ENCODE assay signal across 8 mouse cellular contexts in genomic region chr13:54687575-54688424, GRCm38 (mm10). TPM values are rescaled to one million over a fixed set of nuclear protein-coding genes. Genes with fewer than 3 reads are reported as not detected.
DNase-seq lines count a peak whose midpoint lies in the region; ATAC-seq and TF ChIP-seq lines count a peak whose summit lies in the region.

No protein-coding gene starts in this region.

- peak overlapping the region; percentile 99 for H3K9ac ChIP-seq in ES-E14 (ENCODE audit: insufficient read depth, low read depth, low read length, poor library complexity, severe bottlenecking)
- peak overlapping the region; percentile 98 for H3K9ac ChIP-seq in forebrain, embryonic 15.5 days (replicated peaks)
- H3K9ac ChIP-seq in lung, embryonic 14.5 days = peak overlapping the region; percentile 95

- H3K4me3 ChIP-seq in ES-E14 (ENCODE audit: insufficient read depth in 1 of 2, low read depth in 1 of 2, low read length in 2 of 2, poor library complexity in 1 of 2, severe bottlenecking in 1 of 2) = peak overlapping the region; percentile 96 to 100
- peak overlapping the region; percentile 65 for H3K4me3 ChIP-seq in forebrain, embryonic 15.5 days
- H3K4me3 ChIP-seq in layer of hippocampus, adult 2 months = peak overlapping the region; percentile 73
- peak overlapping the region; percentile 88 for H3K4me3 ChIP-seq in lung, embryonic 14.5 days (ENCODE audit: low read depth, low read length)
- peak overlapping the region; percentile 97 for H3K4me3 ChIP-seq in olfactory bulb, adult 2 months (ENCODE audit: insufficient read depth, low read depth, low read length)
- H3K4me3 ChIP-seq in thymus, adult 2 months (ENCODE audit: control insufficient read depth, insufficient read depth, low read length) = peak overlapping the region; percentile 86

- 1% methylated on average over 80 of the region's 82 CpGs for WGBS in forebrain, embryonic 15.5 days
- WGBS in lung, embryonic 14.5 days = under 1% methylated on average over 82 of the region's 82 CpGs
- WGBS in olfactory bulb, adult 2 months = under 1% methylated on average over 82 of the region's 82 CpGs
- under 1% methylated on average over 82 of the region's 82 CpGs for WGBS in thymus, adult 2 months

- peak overlapping the region; percentile 100 for H3K27ac ChIP-seq in ES-E14 (ENCODE audit: insufficient read depth, low read depth, low read length, poor library complexity, severe bottlenecking)
- H3K27ac ChIP-seq in forebrain, embryonic 15.5 days (replicated peaks) = peak overlapping the region; percentile 99
- H3K27ac ChIP-seq in layer of hippocampus, adult 2 months = peak overlapping the region; percentile 100
- H3K27ac ChIP-seq in lung, embryonic 14.5 days (ENCODE audit: low read depth) = peak overlapping the region; percentile 99
- H3K27ac ChIP-seq in olfactory bulb, adult 2 months (ENCODE audit: insufficient read depth, low read depth, low read length) = peak overlapping the region; percentile 96
- H3K27ac ChIP-seq in thymus, adult 2 months (ENCODE audit: control insufficient read depth, insufficient read depth, low read length) = peak overlapping the region; percentile 80

- peaks cover 27% of the 10 kb centered on the region for H3K36me3 ChIP-seq in ES-E14 (ENCODE audit: control insufficient read depth, insufficient read depth, low read length, poor library complexity, severe bottlenecking)
- H3K36me3 ChIP-seq in forebrain, embryonic 15.5 days = peaks cover 14% of the 10 kb centered on the region
- peaks cover 21% of the 10 kb centered on the region for H3K36me3 ChIP-seq in lung, embryonic 14.5 days (ENCODE audit: insufficient read depth)
- H3K36me3 ChIP-seq in thymus, adult 2 months (ENCODE audit: control insufficient read depth, insufficient read depth, low read length) = peaks cover 8% of the 10 kb centered on the region

- H3K4me2 ChIP-seq in forebrain, embryonic 15.5 days (replicated peaks) = peak overlapping the region; percentile 89
- H3K4me2 ChIP-seq in lung, embryonic 14.5 days = peak overlapping the region; percentile 67

- no peaks in the 10 kb centered on the region for H3K27me3 ChIP-seq in forebrain, embryonic 15.5 days
- no peaks in the 10 kb centered on the region for H3K27me3 ChIP-seq in lung, embryonic 14.5 days (ENCODE audit: insufficient read depth, low read length)
- H3K27me3 ChIP-seq in thymus, adult 2 months (ENCODE audit: control insufficient read depth, insufficient read depth, low read length) = no peaks in the 10 kb centered on the region

- H3K9me3 ChIP-seq in ES-E14 (ENCODE audit: control insufficient read depth, insufficient read depth, low read depth, low read length) = no peaks in the 10 kb centered on the region
- H3K9me3 ChIP-seq in forebrain, embryonic 15.5 days = no peaks in the 10 kb centered on the region
- no peaks in the 10 kb centered on the region for H3K9me3 ChIP-seq in lung, embryonic 14.5 days (ENCODE audit: low read depth, low read length)

- in situ Hi-C loops in ES-E14 (cut with MboI; ENCODE audit: low sequenced_read_pairs in 2 of 2, unreplicated experiment in 2 of 2) = no loop called here

- intact Hi-C loops in heart, postnatal 25 days (cut with DNase I) = no loop called here

- no peak for TF ChIP-seq CTCF in layer of hippocampus, adult 2 months (conservative IDR thresholded peaks at IDR 0.05)
- no peak for TF ChIP-seq CTCF in lung, embryonic 14.5 days (IDR thresholded peaks at IDR 0.05; ENCODE audit: low read depth)
- no peak for TF ChIP-seq CTCF in olfactory bulb, adult 2 months (IDR thresholded peaks at IDR 0.05; ENCODE audit: insufficient read depth, low read depth, low read length)
- no peak for TF ChIP-seq CTCF in thymus, adult 2 months (IDR thresholded peaks at IDR 0.05; ENCODE audit: borderline replicate concordance, control insufficient read depth, extremely low read depth, insufficient read depth, low read length, poor library complexity)

- ATAC-seq in forebrain, embryonic 15.5 days (replicated peaks) = peak; percentile 88
- peak; percentile 90 for ATAC-seq in lung, embryonic 14.5 days (ENCODE audit: insufficient read depth)

- peaks cover 10 to 23% of the 10 kb centered on the region in 2 experiments for H3K4me1 ChIP-seq in ES-E14 (ENCODE audit: control insufficient read depth in 2 of 2, insufficient read depth in 2 of 2, low read length in 2 of 2, poor library complexity in 1 of 2)
- H3K4me1 ChIP-seq in forebrain, embryonic 15.5 days = peaks cover 54% of the 10 kb centered on the region
- peaks cover 16% of the 10 kb centered on the region; the same call in 1 of the 2 replicates for H3K4me1 ChIP-seq in lung, embryonic 14.5 days (ENCODE audit: insufficient read depth)
- peaks cover 34% of the 10 kb centered on the region for H3K4me1 ChIP-seq in olfactory bulb, adult 2 months (ENCODE audit: control insufficient read depth, insufficient read depth, low read length)
- peaks cover 38% of the 10 kb centered on the region for H3K4me1 ChIP-seq in thymus, adult 2 months (replicated peaks; ENCODE audit: control insufficient read depth, insufficient read depth, low read length)

- peak; percentile 96 for DNase-seq in ES-E14 (ENCODE audit: low read depth, low spot score)
- DNase-seq in cerebellum, adult 11-12 months = peak; percentile 98
- DNase-seq in heart, postnatal 25 days (ENCODE audit: low spot score) = peak; percentile 96
- peak; percentile 97 for DNase-seq in layer of hippocampus, adult 2 months (ENCODE audit: low spot score in 2 of 2)
- DNase-seq in lung, embryonic 14.5 days = peak; percentile 98
- peak; percentile 97 for DNase-seq in thymus, adult 2 months

- TF ChIP-seq POLR2A in olfactory bulb, adult 2 months (IDR thresholded peaks at IDR 0.05; ENCODE audit: insufficient read depth, low read depth, low read length) = peak; percentile 53; the same call in 1 of the 2 replicates
- peak; percentile 63 for TF ChIP-seq POLR2A in thymus, adult 2 months (IDR thresholded peaks at IDR 0.05; ENCODE audit: control insufficient read depth, extremely low read depth, insufficient read depth, low read length, poor library complexity)

TF ChIP-seq in ES-E14, 5 proteins besides CTCF, POLR2A, EP300 and RAD21:
- TF ChIP-seq MAFK (IDR thresholded peaks at IDR 0.05; ENCODE audit: insufficient read depth, low read depth, low read length) (peak; percentile 46; the same call in 1 of the 2 replicates), CHD2 (IDR thresholded peaks at IDR 0.05; ENCODE audit: low read depth, low read length) (no peak), HCFC1 (IDR thresholded peaks at IDR 0.05; ENCODE audit: borderline replicate concordance, insufficient read depth, low read length) (peak; percentile 45; the same call in 1 of the 2 replicates)

RNA-seq across cellular contexts. Expression of gene Rnf44, which starts 5.9 kb away (rescaled TPM):
- 60.3 and 66.5 TPM in 2 replicates for total RNA-seq in ES-E14 (2012; rRNA removed)
- polyA plus RNA-seq in forebrain, embryonic 15.5 days (2015; fragmentation: Nextera tagmentation; extraction: Ambion mirVana) = 94.0 and 120 TPM in 2 replicates
- total RNA-seq in heart, postnatal 25 days (2021) = 10 to 100 TPM; 45.2 to 54.2 TPM
- 100 to 1,000 TPM; 153 to 160 TPM for total RNA-seq in layer of hippocampus, adult 2 months (2021)
- 59.9 and 63.4 TPM in 2 replicates for polyA plus RNA-seq in lung, embryonic 14.5 days (2014; fragmentation: Nextera tagmentation; extraction: Ambion mirVana)
- polyA plus RNA-seq in olfactory bulb, adult 2 months (2012; ENCODE audit: insufficient read depth, insufficient read length, low replicate concordance, missing spikeins) = not detected in 2 replicates
- polyA plus RNA-seq in thymus, adult 2 months (2012; rRNA removed) = 601 and 680 TPM in 2 replicates

RNA-seq across cellular contexts. Expression of gene Cdhr2, which starts 13.5 kb away (rescaled TPM):
- 0.31 and 0.69 TPM in 2 replicates for total RNA-seq in ES-E14 (2012; rRNA removed)
- 0.05 and 0.29 TPM in 2 replicates for polyA plus RNA-seq in forebrain, embryonic 15.5 days (2015; fragmentation: Nextera tagmentation; extraction: Ambion mirVana)
- total RNA-seq in heart, postnatal 25 days (2021) = not detected
- total RNA-seq in layer of hippocampus, adult 2 months (2021) = under 1 TPM; 0.33 to 0.44 TPM
- polyA plus RNA-seq in lung, embryonic 14.5 days (2014; fragmentation: Nextera tagmentation; extraction: Ambion mirVana) = 0.04 TPM in 1 of 2 replicates, not detected in the other
- polyA plus RNA-seq in olfactory bulb, adult 2 months (2012; ENCODE audit: insufficient read depth, insufficient read length, low replicate concordance, missing spikeins) = not detected in 2 replicates
- polyA plus RNA-seq in thymus, adult 2 months (2012; rRNA removed) = 1.2 and 1.3 TPM in 2 replicates

Comparison
In these comparisons a context has a peak if more than half of its experiments do, and no peak if none do; other contexts are left out.
1. Peak in every context shown above with its lines: DNase-seq, ATAC-seq, H3K4me3 ChIP-seq and H3K27ac ChIP-seq.